41 mouse cellular contexts compared by ENCODE assay signal in genomic region chr7:44674511-44674910, GRCm38 (mm10). TPM values are rescaled to one million over a fixed set of nuclear protein-coding genes. Genes with fewer than 3 reads are reported as not detected.
DNase-seq lines count a peak whose midpoint lies in the region; ATAC-seq and TF ChIP-seq lines count a peak whose summit lies in the region.
"Had no signal": no experiment of that assay in that cellular context is flagged by ENCODE, and none has a peak within 500 bp of the region (broad histone marks: within the 10 kb centered on the region; RNA-seq: fewer than 3 reads in every experiment).

No protein-coding gene starts in this region.

- no peaks in the 10 kb centered on the region for H3K36me3 ChIP-seq in heart, adult 2 months (ENCODE audit: control insufficient read depth, insufficient read depth, low read length)
- no peaks in the 10 kb centered on the region for H3K36me3 ChIP-seq in liver, postnatal 0 days (replicated peaks; ENCODE audit: insufficient read depth, low read length)
- H3K36me3 ChIP-seq in liver, embryonic 11.5 days (ENCODE audit: control insufficient read depth, insufficient read depth, low read length) = no peaks in the 10 kb centered on the region
- H3K36me3 ChIP-seq in stomach, postnatal 0 days (ENCODE audit: control insufficient read depth, insufficient read depth, low read length) = no peaks in the 10 kb centered on the region
- H3K36me3 ChIP-seq: G1E; heart, embryonic 12.5 days; hindbrain, embryonic 15.5 days; limb, embryonic 12.5 days; neural tube, embryonic 15.5 days had no signal

- no peak overlapping the region for H3K27ac ChIP-seq in heart, adult 2 months
- H3K27ac ChIP-seq in liver, postnatal 0 days (ENCODE audit: low read depth) = no peak overlapping the region
- no peak overlapping the region for H3K27ac ChIP-seq in liver, embryonic 11.5 days (ENCODE audit: low read depth, low read length)
- H3K27ac ChIP-seq in stomach, postnatal 0 days (replicated peaks) = no peak overlapping the region
- H3K27ac ChIP-seq: hindbrain, embryonic 15.5 days; left cerebral cortex, adult 2 months; limb, embryonic 12.5 days; macrophage; neural tube, embryonic 15.5 days had no signal

- peaks cover 3% of the 10 kb centered on the region for H3K4me1 ChIP-seq in heart, adult 2 months (ENCODE audit: control insufficient read depth, insufficient read depth, low read length)
- peaks cover 9% of the 10 kb centered on the region; the same call in 1 of the 2 replicates for H3K4me1 ChIP-seq in liver, postnatal 0 days (ENCODE audit: insufficient read depth)
- no peaks in the 10 kb centered on the region; the same call in 1 of the 2 replicates for H3K4me1 ChIP-seq in liver, embryonic 11.5 days (replicated peaks; ENCODE audit: control insufficient read depth, insufficient read depth, low read length)
- no peaks in the 10 kb centered on the region for H3K4me1 ChIP-seq in stomach, postnatal 0 days (replicated peaks; ENCODE audit: control insufficient read depth, insufficient read depth)

- WGBS in heart, adult 2 months = 73% methylated on average over 4 of the region's 4 CpGs
- 64% methylated on average over 4 of the region's 4 CpGs for WGBS in liver, postnatal 0 days (ENCODE audit: insufficient replicate concordance)
- 70% methylated on average over 4 of the region's 4 CpGs for WGBS in liver, embryonic 11.5 days
- 77% methylated on average over 4 of the region's 4 CpGs for WGBS in stomach, postnatal 0 days

- TF ChIP-seq EP300 in heart, adult 2 months (IDR thresholded peaks at IDR 0.05; ENCODE audit: insufficient read depth, low read depth, low read length) = no peak
- TF ChIP-seq EP300 in liver, postnatal 0 days (IDR thresholded peaks at IDR 0.05; ENCODE audit: low read depth) = no peak
- TF ChIP-seq EP300 in stomach, postnatal 0 days (optimal IDR thresholded peaks at IDR 0.05) = no peak

- no peak for ATAC-seq in liver, postnatal 0 days
- no peak for ATAC-seq in liver, embryonic 11.5 days (replicated peaks; ENCODE audit: low FRiP score)
- ATAC-seq in stomach, postnatal 0 days (ENCODE audit: low FRiP score, low TSS enrichment) = no peak
- ATAC-seq: lung, postnatal 0 days; Patski had no signal

- intact Hi-C loops in heart, adult 2 months (cut with DNase I) = no loop called here
- intact Hi-C loops in heart, postnatal 36 days (cut with DNase I) = no loop called here

- H3K27me3 ChIP-seq in heart, adult 2 months (ENCODE audit: control insufficient read depth, insufficient read depth, low read length) = no peaks in the 10 kb centered on the region
- H3K27me3 ChIP-seq in liver, postnatal 0 days (ENCODE audit: insufficient read depth, low read length) = peaks cover 6% of the 10 kb centered on the region; the same call in 1 of the 2 replicates
- peaks cover 13% of the 10 kb centered on the region for H3K27me3 ChIP-seq in liver, embryonic 11.5 days (replicated peaks; ENCODE audit: control insufficient read depth, insufficient read depth, low read length)
- no peaks in the 10 kb centered on the region for H3K27me3 ChIP-seq in stomach, postnatal 0 days (ENCODE audit: control insufficient read depth, insufficient read depth, low read length)
- H3K27me3 ChIP-seq: Patski had no signal

- H3K4me3 ChIP-seq in heart, adult 2 months = no peak overlapping the region
- no peak overlapping the region for H3K4me3 ChIP-seq in liver, postnatal 0 days (ENCODE audit: low read depth, low read length)
- no peak overlapping the region for H3K4me3 ChIP-seq in liver, embryonic 11.5 days (ENCODE audit: low read depth, low read length)
- no peak overlapping the region for H3K4me3 ChIP-seq in stomach, postnatal 0 days (ENCODE audit: low read depth, low read length)
- H3K4me3 ChIP-seq: erythroblast, embryonic 14.5 days; heart, embryonic 12.5 days; hindbrain, embryonic 15.5 days; left cerebral cortex, adult 2 months; limb, embryonic 12.5 days; neural tube, embryonic 15.5 days had no signal

- TF ChIP-seq CTCF in heart, adult 2 months (IDR thresholded peaks at IDR 0.05) = peak; percentile 24; the same call in 1 of the 2 replicates
- TF ChIP-seq CTCF in liver, postnatal 0 days (IDR thresholded peaks at IDR 0.05; ENCODE audit: low read depth) = peak; percentile 28
- TF ChIP-seq CTCF in stomach, postnatal 0 days (IDR thresholded peaks at IDR 0.05; ENCODE audit: low read depth) = peak; percentile 24; the same call in 1 of the 2 replicates

- H3K4me2 ChIP-seq in liver, postnatal 0 days (ENCODE audit: low read depth, low read length) = no peak overlapping the region
- H3K4me2 ChIP-seq in liver, embryonic 11.5 days = no peak overlapping the region
- no peak overlapping the region for H3K4me2 ChIP-seq in stomach, postnatal 0 days (replicated peaks; ENCODE audit: low read depth)
- H3K4me2 ChIP-seq: heart, embryonic 12.5 days; hindbrain, embryonic 15.5 days; limb, embryonic 12.5 days; neural tube, embryonic 15.5 days had no signal

- 0 out of 2 replicates have a peak, but pooled peaks cover 4% of the 10 kb centered on the region for H3K9me3 ChIP-seq in liver, postnatal 0 days (ENCODE audit: low read length)
- H3K9me3 ChIP-seq in liver, embryonic 11.5 days (ENCODE audit: control insufficient read depth, low read length) = no peaks in the 10 kb centered on the region; the same call in 1 of the 2 replicates
- no peaks in the 10 kb centered on the region for H3K9me3 ChIP-seq in stomach, postnatal 0 days (ENCODE audit: control insufficient read depth, low read length)
- H3K9me3 ChIP-seq: hindbrain, embryonic 15.5 days; neural tube, embryonic 15.5 days had no signal

- DNase-seq in heart, adult 2 months = no peak
- DNase-seq in heart, postnatal 36 days = no peak
- DNase-seq in liver, postnatal 0 days = no peak
- DNase-seq in liver, embryonic 11.5 days (ENCODE audit: low spot score) = no peak
- peak; percentile 59 for DNase-seq in ES-CJ7 (ENCODE audit: low read depth, low spot score)
- DNase-seq in stomach, postnatal 0 days (ENCODE audit: low spot score) = no peak
- DNase-seq in B cell, adult 2 months = no peak
- DNase-seq: adrenal gland, postnatal 25 days; cerebellum, adult 18-20 months; cerebellum, postnatal 10 days; gastrocnemius, postnatal 36 days; heart, adult 18-20 months; kidney, adult 8-10 months; kidney, postnatal 14 days; midbrain, embryonic 14.5 days; spleen, adult 18-20 months; thymus, adult 18-20 months; thymus, postnatal 36 days had no signal

- no peak for TF ChIP-seq POLR2A in heart, adult 2 months (IDR thresholded peaks at IDR 0.05; ENCODE audit: insufficient read depth, low read depth, low read length)

- H3K79me2 ChIP-seq in heart, adult 2 months (replicated peaks; ENCODE audit: control insufficient read depth, insufficient read depth, low read length) = no peaks in the 10 kb centered on the region

- no peak overlapping the region for H3K9ac ChIP-seq in heart, adult 2 months (ENCODE audit: low read depth, low read length)
- H3K9ac ChIP-seq in liver, postnatal 0 days (replicated peaks) = no peak overlapping the region
- H3K9ac ChIP-seq in liver, embryonic 11.5 days (ENCODE audit: low read depth, low read length) = no peak overlapping the region
- no peak overlapping the region for H3K9ac ChIP-seq in stomach, postnatal 0 days (ENCODE audit: low read length)
- H3K9ac ChIP-seq: heart, embryonic 12.5 days; hindbrain, embryonic 15.5 days; limb, embryonic 12.5 days; neural tube, embryonic 15.5 days had no signal

RNA-seq across cellular contexts. Expression of gene Myh14, which starts 3.9 kb away (rescaled TPM):
- total RNA-seq in heart, adult 2 months (2021) = 10 to 100 TPM; 79.4 to 96.6 TPM
- polyA plus RNA-seq in heart, adult 2 months (2012; rRNA removed) = 23.1 and 24.8 TPM in 2 replicates
- 100 to 1,000 TPM in 1 of 2 experiments, 10 to 100 TPM in 1; 81.8 to 110 TPM for total RNA-seq in heart, postnatal 36 days (2021)
- 1.5 and 2.1 TPM in 2 replicates for polyA plus RNA-seq in liver, postnatal 0 days (2015; fragmentation: Nextera tagmentation; extraction: Ambion mirVana)
- polyA plus RNA-seq in liver, embryonic 11.5 days (2014; fragmentation: Nextera tagmentation; extraction: Ambion mirVana) = 0.66 and 0.68 TPM in 2 replicates
- polyA plus RNA-seq in stomach, postnatal 0 days (2015; fragmentation: Nextera tagmentation; extraction: Ambion mirVana) = 28.1 and 28.4 TPM in 2 replicates
- total RNA-seq: G1E; megakaryocyte-erythroid progenitor cell, adult 5-6 weeks had no signal
- polyA plus RNA-seq: G1E, macrophage had no signal

RNA-seq across cellular contexts. Expression of gene Izumo2, which starts 34.0 kb away (rescaled TPM):
- not detected for total RNA-seq in heart, adult 2 months (2021)
- not detected in 2 replicates for polyA plus RNA-seq in heart, adult 2 months (2012; rRNA removed)
- total RNA-seq in heart, postnatal 36 days (2021) = not detected
- polyA plus RNA-seq in liver, postnatal 0 days (2015; fragmentation: Nextera tagmentation; extraction: Ambion mirVana) = not detected in 2 replicates
- polyA plus RNA-seq in liver, embryonic 11.5 days (2014; fragmentation: Nextera tagmentation; extraction: Ambion mirVana) = not detected in 2 replicates
- not detected in 2 replicates for polyA plus RNA-seq in stomach, postnatal 0 days (2015; fragmentation: Nextera tagmentation; extraction: Ambion mirVana)
- total RNA-seq: adrenal gland, adult 18-20 months; adrenal gland, postnatal 25 days; G1E; gastrocnemius, postnatal 36 days; heart, adult 18-20 months; hematopoietic stem cell, adult 5-6 weeks; layer of hippocampus, postnatal 14 days; left cerebral cortex, adult 2 months; left cerebral cortex, postnatal 25 days; liver, adult 2 months; megakaryocyte-erythroid progenitor cell, adult 5-6 weeks had no signal
- polyA plus RNA-seq: cortical plate, adult 2 months; embryonic facial prominence, embryonic 14.5 days; erythroblast, embryonic 14.5 days; forebrain, embryonic 11.5 days; G1E; heart, embryonic 12.5 days; heart, postnatal 0 days; hindbrain, embryonic 15.5 days; intestine, embryonic 14.5 days; limb, embryonic 12.5 days; liver, adult 2 months; liver, embryonic 16.5 days; lung, postnatal 0 days; macrophage; midbrain, embryonic 14.5 days; neural tube, embryonic 15.5 days; Patski; stomach, embryonic 16.5 days had no signal
